Mouse (Mus musculus) hindlimb bud, embryonic 11.5 days (tissue): ENCODE results near the gene Zfp644.
"Not testable (repeated sequence)": the region's sequence is repeated elsewhere in the genome, so short reads cannot be mapped to it uniquely, and the experiment has no call there.

ENCODE experiments used
- DNase-seq: peaks from one replicate; pipeline ENCODE4 v3.0.0-alpha.2; 2012; ENCODE audit warnings: low read depth, low spot score; ENCODE audit errors: extremely low spot score

Zfp644 gene

GRCm38 (mm10) chr5:106696396-106697337, at the start of gene Zfp644:
TSS of gene Zfp644 (minus strand) at chr5:106697287.
- no peak for DNase-seq

- DNase-seq: no peak
Observed at GRCm38 (mm10) chr5:106739716-106740115, 42.6 kb upstream of the Zfp644 start.

- DNase-seq: no peak
Observed at GRCm38 (mm10) chr5:106723487-106723886, 26.4 kb upstream of the Zfp644 start.

GRCm38 (mm10) chr5:106722771-106723170, 25.7 kb upstream of the Zfp644 start:
- no peak for DNase-seq

GRCm38 (mm10) chr5:106711870-106712277, 14.8 kb upstream of the Zfp644 start:
- no peak for DNase-seq

GRCm38 (mm10) chr5:106711220-106711726, 14.2 kb upstream of the Zfp644 start:
- DNase-seq: no peak

- no peak for DNase-seq
Observed at GRCm38 (mm10) chr5:106710611-106711010, 13.5 kb upstream of the Zfp644 start.

GRCm38 (mm10) chr5:106710085-106710409, 13.0 kb upstream of the Zfp644 start:
- no peak for DNase-seq

- DNase-seq: no peak
Observed at GRCm38 (mm10) chr5:106709388-106710084, 12.4 kb upstream of the Zfp644 start.

- no peak for DNase-seq
Observed at GRCm38 (mm10) chr5:106706363-106706762, 9.3 kb upstream of the Zfp644 start.

- DNase-seq: no peak
Observed at GRCm38 (mm10) chr5:106705162-106705561, 8.1 kb upstream of the Zfp644 start.

GRCm38 (mm10) chr5:106695681-106696395, 1.2 kb downstream of the Zfp644 start:
- no peak for DNase-seq

- DNase-seq: no peak
Observed at GRCm38 (mm10) chr5:106695141-106695540, 1.9 kb downstream of the Zfp644 start.

- no peak for DNase-seq
Observed at GRCm38 (mm10) chr5:106694683-106695082, 2.4 kb downstream of the Zfp644 start.

GRCm38 (mm10) chr5:106693034-106693433, 4.1 kb downstream of the Zfp644 start:
- DNase-seq: no peak

- DNase-seq: no peak
Observed at GRCm38 (mm10) chr5:106680636-106681458, 16.2 kb downstream of the Zfp644 start.

GRCm38 (mm10) chr5:106679659-106680058, 17.4 kb downstream of the Zfp644 start:
- no peak for DNase-seq

GRCm38 (mm10) chr5:106678823-106679222, 18.3 kb downstream of the Zfp644 start:
- DNase-seq: not testable (repeated sequence)

- DNase-seq: no peak
Observed at GRCm38 (mm10) chr5:106676784-106677183, 20.3 kb downstream of the Zfp644 start.

GRCm38 (mm10) chr5:106672597-106672996, 24.5 kb downstream of the Zfp644 start:
- no peak for DNase-seq
